Mouse (Mus musculus) spleen, postnatal 0 days (tissue): ENCODE measurements around the gene Tmbim4. TPM values are rescaled to one million over a fixed set of nuclear protein-coding genes. Genes with fewer than 3 reads are reported as not detected.

Source experiments
- polyA plus RNA-seq: library from polyadenylated mRNA; unstranded; fragments of >200 nt; fragmentation: Nextera tagmentation; extraction: Ambion mirVana; gene quantifications from 2 replicates; pipeline ENCODE4 v1.2.1, GENCODE M21; 2015

The Tmbim4 gene
- 111 and 124 TPM in 2 replicates for polyA plus RNA-seq

DNA sequence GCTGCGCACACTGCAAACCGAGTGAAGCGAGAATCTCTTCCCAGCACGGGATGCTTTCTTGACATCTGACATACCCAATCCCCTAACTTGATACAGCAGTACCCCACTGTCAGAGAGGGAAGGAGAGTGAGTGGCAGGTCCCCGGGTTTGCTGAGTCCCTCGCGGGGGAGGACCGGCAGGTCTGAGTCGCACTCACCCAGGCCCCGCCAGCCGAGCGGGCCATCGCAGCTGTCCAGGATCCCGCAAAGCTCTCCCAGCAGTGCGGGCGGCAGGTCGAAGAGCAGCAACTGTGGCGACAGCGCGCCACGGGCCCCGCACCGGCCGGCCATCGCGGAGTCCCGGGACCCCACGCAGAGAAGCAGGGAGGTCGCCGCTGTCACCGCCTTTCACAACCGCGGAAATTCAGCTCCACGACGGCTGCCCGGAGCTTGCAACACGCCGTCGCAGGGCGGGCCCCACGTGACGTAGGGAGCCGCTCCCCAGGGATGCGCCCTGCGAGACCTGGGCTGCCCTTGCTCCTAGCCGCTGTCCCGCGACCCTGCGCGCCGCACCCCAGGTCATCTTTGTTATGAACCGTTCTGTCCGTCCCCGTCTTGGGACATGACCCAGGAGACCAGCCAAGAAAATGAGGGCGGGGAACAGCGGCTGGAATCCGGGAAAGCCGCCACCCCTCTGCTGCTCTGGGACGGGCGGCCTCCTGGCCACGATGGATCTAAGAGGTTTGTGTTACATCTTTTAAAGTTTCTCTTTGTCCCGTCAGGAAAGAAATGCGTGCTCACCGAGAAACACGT is at the start of gene Tmbim4:
Gene Tmbim4 (plus strand): TSS at position 460 of the 791 bp plus-strand sequence.

DNA sequence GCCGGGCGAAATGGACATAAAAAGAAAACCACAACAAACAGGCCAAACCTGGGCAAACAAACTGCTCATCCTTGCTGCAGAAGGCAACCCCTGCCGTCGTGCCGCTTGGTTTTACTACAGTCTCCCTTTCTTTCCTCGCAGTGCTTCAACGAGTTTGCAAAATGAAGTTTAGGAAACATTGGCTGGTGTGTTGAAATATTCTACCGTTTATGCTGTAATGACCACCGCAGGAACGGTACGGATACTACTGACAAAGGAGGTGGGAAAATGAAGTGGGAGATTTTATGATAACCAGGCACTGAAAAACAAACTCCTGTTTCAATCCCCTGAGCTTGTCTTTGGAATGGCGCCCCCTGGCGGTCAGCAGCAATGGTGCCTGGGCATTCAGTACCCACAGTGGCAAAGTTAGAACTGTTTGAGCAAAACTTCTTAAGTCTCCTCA is 592 bp downstream of the Tmbim4 start, which contains the start of gene Irak3:
Gene Irak3 (minus strand): TSS at position 170 of the 442 bp plus-strand sequence.

DNA sequence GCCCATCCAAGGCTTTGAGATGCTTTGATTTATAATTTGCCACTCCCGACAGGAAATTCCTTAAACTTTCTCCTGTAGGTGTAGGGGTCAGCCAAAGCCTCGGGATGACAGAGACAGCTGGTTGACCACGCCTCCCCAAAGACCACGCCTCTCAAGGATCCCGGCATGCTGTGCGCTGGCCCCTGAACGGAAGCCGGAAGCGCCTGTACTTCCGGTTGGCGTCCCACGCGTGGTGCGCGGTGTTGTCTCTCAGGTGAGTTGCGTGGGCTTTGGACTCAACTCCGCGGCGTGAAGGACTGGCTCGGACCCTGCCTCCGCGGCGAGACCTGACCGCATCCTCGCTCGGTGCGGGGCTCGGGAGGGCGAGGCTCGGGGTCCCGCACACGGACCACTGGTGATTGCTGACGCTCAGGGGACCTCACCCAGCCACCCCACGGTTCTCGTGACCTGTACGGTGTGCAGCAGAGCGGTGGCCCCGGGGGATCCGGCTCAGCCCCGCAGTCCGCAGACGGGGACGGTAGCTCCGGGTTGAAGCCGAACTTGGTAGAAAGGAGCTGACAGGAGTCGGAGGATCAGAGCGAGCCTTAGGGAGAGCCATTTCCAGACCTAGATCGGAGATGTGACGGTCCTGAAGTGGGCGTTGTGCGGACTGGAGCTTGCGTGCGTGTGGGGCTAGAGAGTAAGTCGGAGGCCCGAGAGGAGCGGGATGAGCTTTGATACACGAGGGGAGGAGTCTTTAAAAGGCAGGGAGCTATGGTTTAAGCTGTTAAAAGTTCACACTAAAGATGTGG is 25.7 kb downstream of the Tmbim4 start, which contains the start of gene Llph:
Gene Llph (plus strand): TSS at position 200 of the 791 bp plus-strand sequence.

Other genes with a start within 250 kb of the Tmbim4 start
- gene Helb, start 88.6 kb upstream of the Tmbim4 start, polyA plus RNA-seq, result 11.2 and 12.0 TPM in 2 replicates
- 2.6 and 4.0 TPM in 2 replicates for gene Irak3, start 540 bp downstream of the Tmbim4 start, polyA plus RNA-seq
- gene Llph, start 25.5 kb downstream of the Tmbim4 start, polyA plus RNA-seq, result 57.1 and 59.7 TPM in 2 replicates